Mouse (Mus musculus) embryonic facial prominence, embryonic 13.5 days (tissue): ENCODE measurements around the gene Cdh13. TPM values are rescaled to one million over a fixed set of nuclear protein-coding genes. Genes with fewer than 3 reads are reported as not detected.

ENCODE experiments used
- ATAC-seq: fragments of 200-750 bp; cut with Nextera tagmentation; 2 replicates; pipeline ENCODE4 v1.8.0; 2017; ENCODE audit warnings: low read depth; ENCODE audit not compliant: insufficient number of reproducible peaks, insufficient read depth, low FRiP score, low TSS enrichment
- H3K27ac ChIP-seq: fragments of 300-500 bp; sonication (generic); 2 replicates; pipeline ENCODE4 v1.5.1; 2015; ENCODE audit warnings: moderate library complexity, mild to moderate bottlenecking, inconsistent platforms
- H3K27me3 ChIP-seq: fragments of 300-500 bp; sonication (generic); 2 replicates; pipeline ENCODE4 v1.6.1; 2015; ENCODE audit warnings: mild to moderate bottlenecking, inconsistent platforms
- H3K36me3 ChIP-seq: fragments of 300-500 bp; sonication (generic); 2 replicates; pipeline ENCODE4 v1.6.1; 2015; ENCODE audit warnings: mild to moderate bottlenecking, inconsistent platforms
- H3K4me1 ChIP-seq: fragments of 300-500 bp; sonication (generic); 2 replicates; pipeline ENCODE4 v1.6.1; 2015; ENCODE audit warnings: inconsistent platforms
- H3K4me2 ChIP-seq: fragments of 300-500 bp; sonication (generic); 2 replicates; pipeline ENCODE4 v1.6.1; 2015; ENCODE audit warnings: moderate library complexity, mild to moderate bottlenecking, inconsistent platforms
- H3K4me3 ChIP-seq: fragments of 300-500 bp; sonication (generic); 2 replicates; pipeline ENCODE4 v1.5.1; 2015; ENCODE audit warnings: mild to moderate bottlenecking, inconsistent platforms
- H3K9ac ChIP-seq: fragments of 300-500 bp; sonication (generic); 2 replicates; pipeline ENCODE4 v1.6.1; 2015; ENCODE audit warnings: mild to moderate bottlenecking, inconsistent platforms
- H3K9me3 ChIP-seq: fragments of 300-500 bp; sonication (generic); 2 replicates; pipeline ENCODE4 v1.6.1; 2016; ENCODE audit warnings: inconsistent platforms
- WGBS: fragments of 180-500 bp; shearing (Covaris S2); methylation state at CpG from one replicate; pipeline ENCODE4 v1.1.7; 2015; ENCODE audit warnings: mixed read lengths; 5-methylcytosine and 5-hydroxymethylcytosine counted together
- polyA plus RNA-seq: library from polyadenylated mRNA; unstranded; fragments of >200 nt; fragmentation: Nextera tagmentation; extraction: Ambion mirVana; gene quantifications from 2 replicates; pipeline ENCODE4 v1.2.1, GENCODE M21; 2015

Gene Cdh13
- polyA plus RNA-seq, 1 experiment from 2014 or later: 16.8 TPM

GRCm38 (mm10) chr8:118284112-118285029 is 838 bp downstream of the Cdh13 start:
- Histone ChIP-seq H3K4me2 (peak overlapping the region; percentile 95), H3K9me3 (no peaks in the 10 kb centered on the region), H3K4me3 (peak overlapping the region; percentile 54), H3K9ac (peak overlapping the region; percentile 78), H3K4me1 (peaks cover 37% of the 10 kb centered on the region), H3K27me3 (peaks cover 75% of the 10 kb centered on the region), H3K27ac (0 out of 2 replicates have a peak overlapping the region, but pooled peaks have one; percentile 22), H3K36me3 (no peaks in the 10 kb centered on the region)
- 1% methylated on average over 44 of the region's 46 CpGs for WGBS
- ATAC-seq: peak; percentile 21; the same call in 1 of the 2 replicates

GRCm38 (mm10) chr8:118285596-118286281 is 2.2 kb downstream of the Cdh13 start:
- 0 out of 2 replicates have a peak overlapping the region, but pooled peaks have one; percentile 27 for H3K9ac ChIP-seq
- peak overlapping the region; percentile 54 for H3K4me3 ChIP-seq
- peak overlapping the region; percentile 95 for H3K4me2 ChIP-seq
- no peak overlapping the region; the same call in 1 of the 2 replicates for H3K27ac ChIP-seq
- no peaks in the 10 kb centered on the region for H3K36me3 ChIP-seq
- peaks cover 75% of the 10 kb centered on the region for H3K27me3 ChIP-seq
- no peaks in the 10 kb centered on the region for H3K9me3 ChIP-seq
- no peak for ATAC-seq
- peaks cover 41% of the 10 kb centered on the region for H3K4me1 ChIP-seq
- WGBS: 14% methylated on average over 10 of the region's 10 CpGs

- Histone ChIP-seq H3K36me3 (no peaks in the 10 kb centered on the region), H3K9me3 (no peaks in the 10 kb centered on the region), H3K9ac (no peak overlapping the region), H3K27ac (no peak overlapping the region; the same call in 1 of the 2 replicates), H3K4me1 (peaks cover 41% of the 10 kb centered on the region), H3K4me2 (peak overlapping the region; percentile 95), H3K4me3 (no peak overlapping the region), H3K27me3 (peaks cover 69% of the 10 kb centered on the region)
- 29% methylated on average over 10 of the region's 10 CpGs for WGBS
- ATAC-seq: no peak
Observed at GRCm38 (mm10) chr8:118286282-118287180, 3.0 kb downstream of the Cdh13 start.

GRCm38 (mm10) chr8:118287496-118287895 is 4.0 kb downstream of the Cdh13 start:
- ATAC-seq: no peak
- Histone ChIP-seq H3K27ac (no peak overlapping the region), H3K9ac (no peak overlapping the region), H3K36me3 (no peaks in the 10 kb centered on the region), H3K4me1 (peaks cover 41% of the 10 kb centered on the region), H3K4me2 (no peak overlapping the region), H3K9me3 (no peaks in the 10 kb centered on the region), H3K4me3 (no peak overlapping the region), H3K27me3 (peaks cover 61% of the 10 kb centered on the region)
- 37% methylated on average over 9 of the region's 9 CpGs for WGBS

GRCm38 (mm10) chr8:118288259-118288952 is 4.9 kb downstream of the Cdh13 start:
- no peak for ATAC-seq
- H3K36me3 ChIP-seq: no peaks in the 10 kb centered on the region
- no peak overlapping the region for H3K27ac ChIP-seq
- no peaks in the 10 kb centered on the region for H3K9me3 ChIP-seq
- H3K4me2 ChIP-seq: no peak overlapping the region
- H3K27me3 ChIP-seq: peaks cover 51% of the 10 kb centered on the region
- 71% methylated on average over 8 of the region's 8 CpGs for WGBS
- H3K9ac ChIP-seq: no peak overlapping the region
- no peak overlapping the region for H3K4me3 ChIP-seq
- peaks cover 34% of the 10 kb centered on the region for H3K4me1 ChIP-seq

- Histone ChIP-seq H3K4me3 (no peak overlapping the region), H3K27me3 (peaks cover 45% of the 10 kb centered on the region), H3K36me3 (no peaks in the 10 kb centered on the region), H3K27ac (no peak overlapping the region), H3K9me3 (no peaks in the 10 kb centered on the region; the same call in 1 of the 2 replicates), H3K9ac (no peak overlapping the region), H3K4me2 (no peak overlapping the region), H3K4me1 (peaks cover 27% of the 10 kb centered on the region)
- ATAC-seq: no peak
- 88% methylated on average over 4 of the region's 4 CpGs for WGBS
Observed at GRCm38 (mm10) chr8:118289091-118289490, 5.6 kb downstream of the Cdh13 start.

GRCm38 (mm10) chr8:118289525-118289924 is 6.0 kb downstream of the Cdh13 start:
- Histone ChIP-seq H3K4me1 (peaks cover 23% of the 10 kb centered on the region), H3K9ac (no peak overlapping the region), H3K27ac (no peak overlapping the region), H3K4me3 (no peak overlapping the region), H3K27me3 (peaks cover 41% of the 10 kb centered on the region), H3K36me3 (no peaks in the 10 kb centered on the region), H3K9me3 (no peaks in the 10 kb centered on the region; the same call in 1 of the 2 replicates), H3K4me2 (no peak overlapping the region)
- 78% methylated on average over 7 of the region's 7 CpGs for WGBS
- no peak for ATAC-seq

GRCm38 (mm10) chr8:118290266-118290665 is 6.7 kb downstream of the Cdh13 start:
- H3K9me3 ChIP-seq: no peaks in the 10 kb centered on the region; the same call in 1 of the 2 replicates
- H3K4me1 ChIP-seq: peaks cover 16% of the 10 kb centered on the region
- WGBS: 74% methylated on average over 6 of the region's 6 CpGs
- H3K27me3 ChIP-seq: peaks cover 34% of the 10 kb centered on the region
- no peak overlapping the region for H3K9ac ChIP-seq
- H3K4me3 ChIP-seq: no peak overlapping the region
- ATAC-seq: no peak
- no peak overlapping the region for H3K27ac ChIP-seq
- no peak overlapping the region for H3K4me2 ChIP-seq
- no peaks in the 10 kb centered on the region for H3K36me3 ChIP-seq

- 86% methylated on average over 5 of the region's 5 CpGs for WGBS
- H3K4me2 ChIP-seq: no peak overlapping the region
- H3K4me3 ChIP-seq: no peak overlapping the region
- no peaks in the 10 kb centered on the region for H3K36me3 ChIP-seq
- H3K9ac ChIP-seq: no peak overlapping the region
- ATAC-seq: no peak
- H3K9me3 ChIP-seq: no peaks in the 10 kb centered on the region; the same call in 1 of the 2 replicates
- H3K27me3 ChIP-seq: no peaks in the 10 kb centered on the region
- no peaks in the 10 kb centered on the region for H3K4me1 ChIP-seq
- H3K27ac ChIP-seq: no peak overlapping the region
Observed at GRCm38 (mm10) chr8:118296477-118296876, 12.9 kb downstream of the Cdh13 start.

GRCm38 (mm10) chr8:118306957-118307356 is 23.4 kb downstream of the Cdh13 start:
- 53% methylated on average over 10 of the region's 10 CpGs for WGBS
- H3K27ac ChIP-seq: no peak overlapping the region
- ATAC-seq: no peak
- H3K4me2 ChIP-seq: no peak overlapping the region
- no peaks in the 10 kb centered on the region for H3K36me3 ChIP-seq
- no peak overlapping the region for H3K4me3 ChIP-seq
- H3K27me3 ChIP-seq: no peaks in the 10 kb centered on the region
- H3K4me1 ChIP-seq: peaks cover 12% of the 10 kb centered on the region
- H3K9me3 ChIP-seq: no peaks in the 10 kb centered on the region
- H3K9ac ChIP-seq: no peak overlapping the region
